Mouse (Mus musculus) lung, postnatal 0 days (tissue): ENCODE results near the gene Vps52. TPM values are rescaled to one million over a fixed set of nuclear protein-coding genes. Genes with fewer than 3 reads are reported as not detected.
A peak's percentile ranks its signal among the peaks of the same experiment; 100 is the strongest.

Experiments used
- ATAC-seq: fragments of 200-750 bp; cut with Nextera tagmentation; 2 replicates; pipeline ENCODE4 v1.8.0; 2017; ENCODE audit warnings: moderate library complexity
- DNase-seq: peaks from one replicate; pipeline ENCODE4 v3.0.0-alpha.2; 2016; ENCODE audit warnings: low spot score
- H3K27ac ChIP-seq: fragments of 300-500 bp; sonication (generic); 2 replicates; pipeline ENCODE4 v1.5.1; 2014; ENCODE audit warnings: antibody characterized with exemption, mild to moderate bottlenecking, low read length, mixed read lengths
- H3K27me3 ChIP-seq: fragments of 300-500 bp; sonication (generic); replicated peaks from 2 replicates; pipeline ENCODE4 v1.6.1; 2014; ENCODE audit warnings: low read length, mixed read lengths; ENCODE audit not compliant: insufficient read depth
- H3K36me3 ChIP-seq: fragments of 300-500 bp; sonication (generic); 2 replicates; pipeline ENCODE4 v1.6.1; 2014; ENCODE audit warnings: low read length, mixed read lengths; ENCODE audit not compliant: insufficient read depth
- H3K4me1 ChIP-seq: fragments of 300-500 bp; sonication (generic); 2 replicates; pipeline ENCODE4 v1.6.1; 2014; ENCODE audit warnings: antibody characterized with exemption, low read depth, low read length, mixed read lengths; ENCODE audit not compliant: insufficient read depth
- H3K4me2 ChIP-seq: fragments of 300-500 bp; sonication (generic); replicated peaks from 2 replicates; pipeline ENCODE4 v1.6.1; 2014; ENCODE audit warnings: low read depth, mild to moderate bottlenecking, low read length, moderate library complexity, mixed read lengths
- H3K4me3 ChIP-seq: fragments of 300-500 bp; sonication (generic); 2 replicates; pipeline ENCODE4 v1.5.1; 2014; ENCODE audit warnings: low read depth, low read length
- H3K9ac ChIP-seq: fragments of 300-500 bp; sonication (generic); replicated peaks from 2 replicates; pipeline ENCODE4 v1.6.1; 2014; ENCODE audit warnings: low read depth, mild to moderate bottlenecking
- H3K9me3 ChIP-seq: fragments of 300-500 bp; sonication (generic); 2 replicates; pipeline ENCODE4 v1.6.1; 2016; ENCODE audit warnings: low read length, mixed read lengths
- CTCF ChIP-seq: IDR thresholded peaks from 2 replicates; pipeline ENCODE4 v1.5.1; 2016; ENCODE audit warnings: antibody characterized with exemption, mild to moderate bottlenecking
- EP300 ChIP-seq: IDR thresholded peaks from 2 replicates; pipeline ENCODE4 v1.6.1; 2016; ENCODE audit warnings: antibody characterized with exemption, mild to moderate bottlenecking, control low read depth
- WGBS: fragments of 180-500 bp; shearing (Covaris S2); extraction: QIAGEN DNeasy Blood & Tissue Kit; methylation state at CpG from one replicate; pipeline ENCODE4 v1.1.7; 2014; 5-methylcytosine and 5-hydroxymethylcytosine counted together
- polyA plus RNA-seq: library from polyadenylated mRNA; unstranded; fragments of >200 nt; fragmentation: Nextera tagmentation; extraction: Ambion mirVana; gene quantifications from 2 replicates; pipeline ENCODE4 v1.2.1, GENCODE M21; 2015

The Vps52 gene
- polyA plus RNA-seq, 1 experiment from 2014 or later, result 28.5 TPM

GRCm38 (mm10) chr17:33928251-33928947 is 27.2 kb upstream of the Vps52 start:
- H3K27ac ChIP-seq, result no peak overlapping the region
- no peak for ATAC-seq
- H3K4me3 ChIP-seq, result peak overlapping the region; percentile 82

GRCm38 (mm10) chr17:33929371-33930279 is 26.0 kb upstream of the Vps52 start, which contains the start of gene Rgl2:
Gene Rgl2 (plus strand): TSS chr17:33929543.
- Histone ChIP-seq H3K4me3 (peak within 1 kb of the TSS; percentile 82), H3K4me2 (peak within 1 kb of the TSS; percentile 100), H3K27me3 (no peaks in the 10 kb centered on the region), H3K9me3 (no peaks in the 10 kb centered on the region), H3K36me3 (peaks cover 23% of the 10 kb centered on the region), H3K4me1 (0 out of 2 replicates have a peak, but pooled peaks cover 5% of the 10 kb centered on the region), H3K27ac (peak within 1 kb of the TSS; percentile 95), H3K9ac (peak within 1 kb of the TSS; percentile 83)
- 1% methylated on average over 66 of the region's 80 CpGs for WGBS
- TF ChIP-seq EP300, result no peak
- TF ChIP-seq CTCF, result peak; percentile 45
- DNase-seq, result peak; percentile 92
- ATAC-seq, result peak; percentile 87

More at GRCm38 (mm10) chr17:33928251-33928947, 27.2 kb upstream of the Vps52 start:
- Histone ChIP-seq H3K27me3 (no peaks in the 10 kb centered on the region), H3K36me3 (peaks cover 22% of the 10 kb centered on the region), H3K9me3 (no peaks in the 10 kb centered on the region), H3K4me1 (0 out of 2 replicates have a peak, but pooled peaks cover 5% of the 10 kb centered on the region), H3K4me2 (peak overlapping the region; percentile 100), H3K9ac (peak overlapping the region; percentile 83; the same call in 1 of the 2 replicates)
- no peak for DNase-seq
- WGBS, result 56% methylated on average over 21 of the region's 21 CpGs
- TF ChIP-seq CTCF (no peak), EP300 (no peak)

- WGBS, result 2% methylated on average over 44 of the region's 45 CpGs
- Histone ChIP-seq H3K4me1 (0 out of 2 replicates have a peak, but pooled peaks cover 5% of the 10 kb centered on the region), H3K36me3 (peaks cover 20% of the 10 kb centered on the region), H3K27me3 (no peaks in the 10 kb centered on the region), H3K4me2 (peak overlapping the region; percentile 100), H3K9ac (peak overlapping the region; percentile 83), H3K27ac (peak overlapping the region; percentile 95), H3K4me3 (peak overlapping the region; percentile 82), H3K9me3 (no peaks in the 10 kb centered on the region)
- TF ChIP-seq CTCF (no peak), EP300 (no peak)
- ATAC-seq, result peak; percentile 34
- peak; percentile 66 for DNase-seq
These were observed 25.1 kb upstream of the Vps52 start for GRCm38 (mm10) chr17:33930280-33931158.

GRCm38 (mm10) chr17:33931159-33931866 is 24.3 kb upstream of the Vps52 start:
- TF ChIP-seq CTCF (no peak), EP300 (no peak)
- Histone ChIP-seq H3K4me1 (0 out of 2 replicates have a peak, but pooled peaks cover 5% of the 10 kb centered on the region), H3K36me3 (peaks cover 12% of the 10 kb centered on the region), H3K27ac (0 out of 2 replicates have a peak overlapping the region, but pooled peaks have one; percentile 95), H3K9ac (peak overlapping the region; percentile 83; the same call in 1 of the 2 replicates), H3K4me2 (peak overlapping the region; percentile 100), H3K9me3 (no peaks in the 10 kb centered on the region), H3K27me3 (no peaks in the 10 kb centered on the region), H3K4me3 (peak overlapping the region; percentile 82)
- WGBS, result 37% methylated on average over 18 of the region's 18 CpGs
- ATAC-seq (no peak), DNase-seq (no peak)

GRCm38 (mm10) chr17:33931947-33932346 is 23.7 kb upstream of the Vps52 start:
- Histone ChIP-seq H3K27ac (no peak overlapping the region), H3K36me3 (peaks cover 15% of the 10 kb centered on the region), H3K9me3 (no peaks in the 10 kb centered on the region), H3K4me3 (no peak overlapping the region), H3K9ac (no peak overlapping the region), H3K27me3 (no peaks in the 10 kb centered on the region), H3K4me2 (no peak overlapping the region), H3K4me1 (0 out of 2 replicates have a peak, but pooled peaks cover 5% of the 10 kb centered on the region)
- TF ChIP-seq EP300 (no peak), CTCF (no peak)
- ATAC-seq, result no peak
- WGBS, result 88% methylated on average over 11 of the region's 11 CpGs
- DNase-seq, result no peak
